Mouse (Mus musculus) spleen, postnatal 14 days (tissue): ENCODE results near the gene A930009A15Rik.

ENCODE experiments used
- DNase-seq, 2 experiments: peaks; one replicate each; pipeline ENCODE4 v3.0.0; 2021 to 2022; ENCODE audit warnings: low spot score in 2 of 2

Gene A930009A15Rik

DNA sequence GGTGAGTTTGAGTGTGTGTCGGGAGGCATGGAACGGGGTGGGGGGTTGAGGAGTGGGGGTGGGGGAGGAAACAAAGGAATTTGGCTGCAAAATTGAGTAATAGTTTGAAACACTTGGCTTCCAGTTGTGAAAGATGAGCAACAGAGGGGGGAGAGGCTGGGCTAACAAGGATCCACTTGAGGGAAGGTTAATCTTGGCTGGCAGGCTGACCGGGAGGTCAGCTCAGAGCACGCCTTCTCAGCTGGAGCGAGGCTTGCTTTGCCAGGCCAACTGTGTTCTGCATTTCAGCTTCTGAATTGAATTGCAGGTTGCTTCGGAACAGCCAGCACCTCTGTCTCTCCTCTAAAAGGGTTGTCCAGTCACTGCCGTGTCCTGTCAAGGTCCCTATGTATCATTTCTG lies 9.7 kb downstream of the A930009A15Rik start:
- no peak for DNase-seq

DNA sequence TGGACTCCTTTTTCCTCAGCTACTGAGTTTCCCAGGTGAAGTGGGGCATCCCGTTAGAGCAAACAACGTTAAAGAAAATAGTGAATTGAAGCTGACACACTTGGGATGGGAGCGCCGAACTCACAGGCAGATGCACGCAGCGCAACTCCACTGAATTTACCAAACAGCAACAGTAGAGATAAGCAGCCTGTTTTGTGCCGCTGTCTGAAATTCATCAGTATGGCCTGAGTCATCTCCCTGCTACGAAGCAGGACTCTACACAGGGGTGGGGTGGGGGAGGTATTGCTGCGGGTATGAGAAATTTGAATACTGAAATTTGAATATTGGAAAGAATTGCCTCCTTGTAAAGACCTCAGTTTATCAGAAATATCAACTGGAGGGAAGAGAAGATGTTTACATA lies 12.2 kb downstream of the A930009A15Rik start:
- no peak for DNase-seq

DNA sequence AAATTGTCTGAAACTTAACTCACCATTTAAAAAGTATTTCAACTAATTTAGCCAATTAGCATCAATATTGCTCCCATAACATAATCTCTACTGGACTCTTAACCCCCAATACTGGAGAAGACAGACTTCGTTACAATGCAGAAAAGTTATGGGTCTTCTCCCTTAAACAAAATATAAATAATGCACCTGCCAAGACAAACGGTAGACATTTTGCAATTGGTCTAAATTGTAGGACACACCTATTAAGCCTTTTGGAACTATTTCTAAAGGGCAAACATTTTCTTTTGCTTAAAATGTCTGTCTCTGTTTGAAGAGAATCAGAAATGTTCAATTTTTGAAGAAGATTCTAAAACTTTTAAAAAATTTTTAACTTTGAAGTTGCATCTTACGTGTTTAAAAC lies 13.3 kb downstream of the A930009A15Rik start:
- DNase-seq = no peak

DNA sequence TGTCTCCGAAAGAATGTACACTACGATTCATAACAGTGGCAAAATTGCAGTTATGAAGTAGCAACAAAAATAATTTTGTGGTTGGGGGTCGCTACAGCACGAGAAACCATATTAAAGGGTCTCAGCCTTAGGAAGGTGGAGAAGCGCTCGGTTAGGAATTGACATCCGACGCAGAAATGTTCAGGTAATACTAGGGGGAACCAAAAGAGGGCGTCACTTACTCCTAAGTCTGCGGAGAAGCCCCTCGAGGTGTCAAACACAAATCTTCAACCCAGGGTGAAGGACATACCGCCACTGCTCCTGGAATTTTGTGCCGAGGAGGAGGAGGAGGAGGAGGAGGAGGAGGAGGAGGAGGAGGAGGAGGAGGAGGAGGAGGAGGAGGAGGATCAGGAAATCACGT lies 14.9 kb downstream of the A930009A15Rik start:
- no peak for DNase-seq

DNA sequence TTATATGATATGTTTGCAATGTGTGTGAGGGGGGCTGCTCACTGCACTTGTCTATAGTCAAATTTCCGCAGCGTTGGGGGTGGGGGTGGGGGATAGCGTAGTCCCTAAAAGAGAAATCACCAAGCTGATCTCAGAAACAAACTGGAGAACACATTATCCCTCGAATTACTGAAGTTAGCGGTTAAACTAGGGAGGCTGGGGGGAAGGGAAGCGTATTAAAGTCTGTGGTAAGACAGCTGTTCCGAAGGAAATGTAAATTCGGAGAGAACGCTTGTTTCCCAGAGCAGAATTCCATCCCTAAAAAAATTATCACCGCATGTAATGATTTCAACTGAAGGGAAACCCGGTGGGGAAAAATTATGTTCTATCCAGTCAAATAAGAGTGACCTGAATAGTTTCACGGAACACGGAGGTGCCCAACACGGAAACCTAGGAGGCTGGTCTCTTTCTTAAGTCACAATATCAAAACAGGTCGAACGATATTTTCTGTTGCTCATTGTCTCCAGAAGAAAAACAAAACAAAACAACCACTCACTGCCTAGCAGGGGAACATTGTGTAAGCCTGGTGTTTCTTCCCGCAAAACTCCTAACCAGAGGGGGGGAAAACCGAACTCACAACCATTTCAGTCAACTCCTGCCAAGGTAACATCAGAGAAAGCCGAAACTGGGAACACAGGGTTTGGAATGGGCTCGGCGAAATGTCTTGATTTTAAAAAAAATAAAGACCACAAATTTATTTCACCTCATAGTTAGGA lies 15.9 kb downstream of the A930009A15Rik start:
- DNase-seq = no peak

DNA sequence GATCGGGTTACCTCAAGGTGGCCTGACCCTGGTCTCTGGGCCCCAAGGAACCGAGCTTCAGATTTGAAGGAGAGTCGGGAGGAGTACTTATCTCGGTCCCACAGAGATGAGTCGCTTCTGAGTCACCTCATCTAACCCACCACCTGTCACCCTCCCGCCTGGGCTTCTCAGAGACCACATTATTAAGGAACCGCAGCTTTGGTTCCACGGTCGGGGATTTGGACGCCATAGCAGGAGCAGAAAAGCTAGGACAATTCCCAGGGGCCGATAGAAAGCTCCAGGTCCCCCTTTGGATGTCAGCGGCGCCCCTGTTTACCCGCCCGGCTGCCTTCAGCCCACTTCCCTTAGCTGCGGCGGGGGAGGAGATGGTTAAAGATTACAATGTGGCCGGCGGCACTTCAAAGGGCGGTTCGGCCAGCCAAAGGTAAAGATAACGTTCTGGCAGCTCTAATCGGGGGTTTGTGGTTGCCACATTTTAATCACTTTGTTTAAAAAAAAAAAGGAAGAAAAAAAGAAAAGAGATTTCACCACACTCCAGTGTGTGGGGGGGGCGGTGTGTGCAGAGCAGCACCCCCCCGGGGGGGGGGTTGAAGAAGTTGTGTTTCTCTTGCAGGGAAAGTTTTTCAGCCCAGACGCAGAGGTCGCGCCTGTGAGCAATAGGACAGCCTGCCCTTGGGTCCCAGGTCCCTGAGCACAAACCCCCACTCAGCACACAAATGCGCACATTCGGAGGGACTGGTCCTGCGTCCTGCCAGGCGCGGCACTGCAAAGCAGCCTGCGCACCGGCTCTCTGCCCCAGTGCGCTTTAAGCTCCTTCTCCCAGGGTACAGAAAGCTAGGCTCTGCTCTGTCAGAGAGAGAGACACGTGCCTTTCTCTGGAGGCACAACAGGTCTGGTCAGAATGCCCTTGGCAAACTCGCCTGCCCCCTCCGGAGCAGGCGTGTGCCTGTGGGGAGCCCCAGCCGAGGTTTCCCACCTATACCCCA lies 16.8 kb downstream of the A930009A15Rik start:
- no peak for DNase-seq

DNA sequence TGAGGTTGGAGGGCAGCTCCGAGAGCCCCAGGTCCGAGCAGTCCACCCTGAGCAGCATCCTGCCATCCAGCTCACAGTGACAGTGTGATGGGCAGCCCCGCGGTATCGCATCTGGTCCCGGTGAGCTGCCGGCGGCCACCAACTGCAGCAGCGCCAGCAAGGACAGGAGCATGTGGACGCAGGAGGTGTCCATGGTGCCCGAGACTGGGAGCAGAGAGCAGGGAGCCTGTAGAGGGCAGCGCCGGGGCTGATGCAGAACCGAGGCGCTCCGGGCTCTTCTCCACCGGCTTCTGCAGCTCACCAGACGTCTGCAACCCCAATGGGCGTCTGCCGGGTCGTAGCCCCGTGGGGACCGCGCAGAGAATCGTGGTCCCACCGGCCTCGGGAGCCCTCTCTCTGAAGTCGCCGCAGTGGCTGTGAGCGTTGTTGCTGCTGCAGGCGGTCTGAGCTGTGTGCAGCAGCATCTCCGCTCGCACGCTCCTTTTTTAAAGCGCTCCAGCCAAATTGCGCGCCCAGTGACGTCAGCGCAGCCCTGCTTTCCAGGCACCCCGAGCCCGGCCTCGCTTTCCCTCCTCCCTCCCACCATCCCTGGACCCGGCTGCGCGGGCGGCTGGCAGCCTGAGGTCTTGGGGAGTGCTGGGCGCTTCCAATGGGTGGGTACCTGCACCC lies 17.6 kb downstream of the A930009A15Rik start, which contains the start of gene Lgr5:
Gene Lgr5 (minus strand): TSS at position 480 of the 669 bp plus-strand sequence.
- DNase-seq = no peak

DNA sequence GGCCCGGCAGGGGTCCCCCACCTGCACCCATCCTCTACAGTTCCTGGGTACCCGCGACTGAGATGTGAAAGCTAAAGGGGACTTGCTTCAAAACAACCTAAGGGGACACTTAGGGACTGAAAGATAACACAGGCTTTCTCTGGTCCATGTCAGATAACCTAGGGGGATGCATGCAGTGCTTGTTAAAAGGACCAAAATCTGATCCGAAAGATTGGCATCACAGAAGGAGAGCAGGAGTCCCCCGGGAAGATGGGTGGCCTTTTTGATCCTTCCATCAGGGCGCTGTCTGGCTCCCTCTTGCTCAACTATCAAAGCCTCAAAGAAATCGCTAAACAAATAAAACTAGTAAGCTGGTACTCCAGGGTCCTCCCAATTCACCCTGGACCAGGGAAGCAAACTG lies 18.2 kb downstream of the A930009A15Rik start:
- DNase-seq = no peak

DNA sequence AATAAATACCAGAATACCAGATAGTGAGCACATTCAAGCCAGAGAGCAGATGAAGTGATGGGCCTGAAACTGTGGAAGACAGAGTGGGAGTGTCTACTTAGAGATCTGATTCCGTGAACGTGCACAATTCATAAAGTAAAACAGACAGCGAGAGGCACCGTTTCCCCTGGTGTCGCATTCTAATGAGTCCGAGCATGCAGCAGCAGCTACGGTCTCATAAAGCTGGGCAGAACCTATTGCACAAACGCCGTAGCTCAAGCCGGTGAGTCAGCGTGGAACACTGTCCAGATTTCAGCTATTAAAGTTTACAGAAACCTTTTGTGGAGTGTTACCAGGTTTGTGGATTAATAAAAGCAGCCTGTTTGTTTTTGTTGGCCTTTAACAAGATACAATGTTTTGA lies 23.4 kb downstream of the A930009A15Rik start:
- no peak for DNase-seq

DNA sequence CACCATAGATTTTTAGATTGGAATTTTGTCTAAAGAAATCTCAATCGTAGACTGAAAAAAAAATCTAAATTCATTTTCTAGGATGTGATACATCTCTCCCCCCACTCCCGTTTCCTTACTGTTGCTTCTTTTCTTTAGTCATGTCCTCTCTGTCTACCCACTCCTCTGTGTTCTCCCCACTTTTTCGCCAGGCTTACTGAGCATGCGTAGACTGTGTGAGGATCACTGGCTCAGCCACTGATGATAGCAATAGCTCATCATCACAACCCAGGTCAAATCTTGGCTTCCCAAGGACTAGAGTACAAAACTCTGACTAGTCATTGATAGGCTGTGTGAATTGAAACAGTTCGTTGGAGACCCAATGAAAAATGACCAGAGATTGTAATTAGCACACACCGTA lies 23.9 kb downstream of the A930009A15Rik start:
- no peak for DNase-seq

DNA sequence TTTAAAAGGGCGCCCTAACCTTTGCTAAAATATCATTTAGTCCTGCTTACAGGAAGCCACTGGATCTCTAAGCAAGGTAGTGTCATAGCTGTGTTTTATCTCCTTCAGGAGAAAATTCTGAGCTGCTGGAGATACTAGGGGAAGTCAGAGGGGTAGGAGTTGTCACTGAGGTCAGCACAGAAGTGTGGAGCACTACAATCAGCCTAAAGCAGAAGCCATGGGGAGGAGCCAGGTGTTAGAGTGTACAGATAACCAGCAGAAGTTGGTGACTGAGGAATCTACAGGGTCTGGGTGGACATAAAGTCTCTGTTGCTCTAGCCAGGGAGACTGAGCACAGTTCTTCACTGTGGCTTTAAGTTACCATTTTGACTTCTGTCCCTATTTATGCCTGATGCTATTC lies 26.0 kb downstream of the A930009A15Rik start:
- no peak for DNase-seq

DNA sequence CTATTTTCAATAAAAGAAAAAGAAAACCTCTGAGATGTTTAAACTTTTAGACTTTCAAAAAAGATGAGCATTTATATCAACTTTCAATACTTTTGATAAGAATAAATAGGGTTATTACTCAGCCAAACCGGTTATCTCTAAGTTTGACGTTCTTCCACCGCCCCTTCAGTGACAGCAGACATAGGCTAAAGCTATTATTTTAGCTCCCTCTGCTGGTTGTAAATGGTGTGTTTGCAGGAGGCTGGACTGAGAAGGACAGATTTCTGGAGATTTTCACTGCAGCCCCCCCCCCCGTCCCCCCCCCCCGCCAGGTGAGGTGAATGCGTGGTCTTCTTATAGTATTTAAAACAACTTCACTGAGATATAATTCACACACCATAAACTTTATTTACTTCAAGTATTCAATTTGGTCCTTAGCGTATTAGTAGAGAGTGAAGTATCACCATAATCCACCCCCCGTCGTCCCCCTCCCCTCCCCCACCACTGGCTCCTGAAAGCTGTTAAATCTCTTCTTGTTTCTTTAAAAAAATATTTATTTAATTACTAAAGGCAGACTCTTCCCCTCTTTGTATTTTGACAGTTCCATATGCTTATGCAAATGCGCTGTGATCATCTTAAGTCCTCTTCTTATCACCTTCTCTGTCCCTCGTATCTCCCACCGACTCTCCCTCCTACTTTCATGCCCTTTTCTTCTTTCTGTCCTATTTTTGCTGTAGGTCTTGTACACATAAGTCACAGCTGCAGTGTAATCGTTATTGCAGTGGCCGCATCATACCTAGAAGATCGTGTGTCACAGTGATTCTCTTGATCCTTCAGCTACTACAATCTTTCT lies 47.9 kb downstream of the A930009A15Rik start:
- DNase-seq = no peak

DNA sequence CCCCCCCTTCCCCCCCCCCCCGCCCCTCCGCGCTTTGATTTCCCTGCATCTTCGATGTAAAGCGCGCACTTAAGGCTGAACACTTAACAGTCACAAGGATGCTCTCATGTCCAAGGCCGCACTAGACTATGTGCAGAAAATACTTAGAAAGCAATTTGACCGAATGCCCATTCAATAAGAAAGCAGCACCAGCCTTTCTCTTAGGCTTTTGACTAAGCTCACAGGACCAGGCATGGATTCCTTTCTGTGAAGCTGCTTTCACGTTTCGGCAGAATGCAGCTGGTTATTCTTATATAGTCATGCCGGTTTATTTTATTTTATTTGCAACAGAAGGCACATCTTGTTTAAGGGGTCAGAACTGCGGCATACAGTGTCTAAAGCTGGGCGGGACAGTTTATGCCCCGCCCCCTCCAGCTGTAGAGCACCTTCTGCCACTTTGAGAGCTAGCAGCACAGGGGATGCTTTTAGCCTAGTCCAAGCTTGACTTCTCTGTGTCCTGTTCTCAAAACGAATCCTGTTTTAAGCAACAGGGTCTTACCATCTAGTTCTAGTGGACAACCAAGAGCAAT lies 48.6 kb downstream of the A930009A15Rik start:
- DNase-seq = no peak

DNA sequence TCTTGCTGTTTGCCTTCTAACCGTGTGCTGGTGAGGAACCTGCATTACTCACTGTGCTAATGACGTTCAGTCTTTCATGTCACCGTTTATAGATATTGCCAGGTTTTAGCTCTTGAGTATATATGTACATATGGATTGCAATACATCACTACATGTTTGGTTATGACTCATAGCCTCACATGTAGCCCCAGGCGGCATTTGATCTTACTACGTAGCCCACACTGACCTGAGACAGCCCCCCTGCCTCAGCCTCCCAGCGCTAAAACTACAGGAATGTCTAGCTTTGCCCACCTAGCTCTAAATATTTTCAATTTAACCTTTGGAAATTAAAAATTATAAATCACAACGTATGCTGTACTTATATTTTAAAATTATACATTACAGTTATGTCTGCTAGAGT lies 53.7 kb downstream of the A930009A15Rik start:
- DNase-seq = no peak

DNA sequence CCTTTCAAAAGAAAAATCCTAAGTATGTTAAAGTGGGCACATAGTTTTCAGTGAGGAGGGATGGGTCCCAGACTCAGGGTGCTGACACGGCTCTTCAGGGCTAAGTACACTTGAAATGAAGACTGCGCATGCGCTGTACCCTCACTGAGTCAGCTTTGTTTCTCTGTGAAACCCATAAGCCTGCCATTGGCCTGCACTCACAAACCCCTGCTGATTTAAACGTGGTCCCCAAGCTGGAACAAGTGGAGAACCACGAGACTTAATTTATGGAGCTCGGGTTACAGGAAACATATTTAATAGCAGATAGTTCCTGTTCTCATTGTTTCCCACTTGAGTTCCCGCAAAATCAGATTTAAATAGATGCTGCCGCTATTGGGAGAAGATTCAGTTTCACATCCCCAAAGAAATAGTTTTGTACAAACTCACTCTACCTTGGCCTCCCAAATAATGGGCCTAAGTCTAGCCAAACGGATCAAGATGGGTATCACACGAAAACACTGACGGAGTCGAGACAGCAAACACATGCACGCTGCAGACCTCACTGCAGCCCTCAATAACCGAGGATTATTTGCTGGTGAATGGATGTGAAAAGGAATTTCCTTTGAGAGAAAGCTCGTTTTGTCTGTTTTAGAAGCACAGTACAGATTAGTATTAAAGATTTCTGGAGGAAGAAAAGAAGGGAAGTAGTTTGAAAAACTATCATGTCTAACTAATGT lies 54.3 kb downstream of the A930009A15Rik start:
- no peak for DNase-seq

DNA sequence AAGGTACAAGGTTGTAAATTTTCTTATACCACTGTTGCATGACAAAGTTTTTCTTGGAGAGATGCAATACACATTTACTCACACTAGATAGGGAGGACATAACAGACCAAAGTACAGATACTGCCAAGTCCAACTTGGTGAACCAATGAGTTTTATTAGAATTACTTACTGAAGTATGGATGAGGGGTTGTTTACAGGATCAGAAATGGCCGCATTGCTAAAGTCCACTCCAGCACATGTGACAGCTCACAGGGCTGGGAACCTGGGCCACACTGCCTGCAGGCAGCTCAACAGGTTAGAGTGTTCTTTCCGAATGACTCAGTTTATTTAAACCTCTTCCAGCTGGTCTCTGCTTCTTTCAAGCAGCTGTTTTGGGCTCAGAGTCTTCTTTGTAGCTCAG lies 55.2 kb downstream of the A930009A15Rik start:
- no peak for DNase-seq

DNA sequence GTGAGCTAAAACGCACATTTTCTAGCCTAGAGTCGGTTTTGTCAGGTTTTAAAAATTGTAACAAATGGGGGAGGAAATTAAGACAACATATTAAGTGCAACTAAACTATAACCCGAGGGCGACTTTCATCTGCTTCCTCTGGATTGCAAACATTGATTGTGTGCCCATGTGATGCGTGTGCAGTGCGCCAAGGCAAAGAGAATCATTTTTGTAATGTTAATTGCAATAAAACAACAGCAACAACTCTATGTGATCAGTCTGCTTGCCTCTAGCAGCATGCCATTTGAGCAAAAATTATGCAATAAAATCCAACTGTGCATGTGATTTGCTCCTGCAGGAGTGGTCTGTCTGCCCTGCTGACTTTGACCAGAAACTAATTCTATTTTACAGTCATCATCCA lies 56.9 kb downstream of the A930009A15Rik start:
- no peak for DNase-seq
